Mouse (Mus musculus): ENCODE results near the gene Necap2. TPM values are rescaled to one million over a fixed set of nuclear protein-coding genes. Genes with fewer than 3 reads are reported as not detected.

Gene Necap2
- polyA plus RNA-seq, 1 experiment from 2014 or later: 87.1 TPM

- Histone ChIP-seq H3K4me1 (replicated peaks) (no peaks in the 10 kb centered on the region), H3K27me3 (no peaks in the 10 kb centered on the region), H3K9me3 (no peaks in the 10 kb centered on the region), H3K4me3 (replicated peaks) (no peak overlapping the region), H3K36me3 (peaks cover 91% of the 10 kb centered on the region), H3K27ac (peak overlapping the region; percentile 29; the same call in 1 of the 2 replicates), H3K9ac (replicated peaks) (0 out of 2 replicates have a peak overlapping the region, but pooled peaks have one; percentile 8), H3K4me2 (no peak overlapping the region)
- 83% methylated on average over 27 of the region's 27 CpGs for WGBS
- no peak for ATAC-seq (ENCODE audit: insufficient number of reproducible peaks, insufficient read depth, low FRiP score, low TSS enrichment, low read depth)
These were observed 44.3 kb downstream of the Necap2 start for GRCm38 (mm10) chr4:141033606-141034549.

DNA sequence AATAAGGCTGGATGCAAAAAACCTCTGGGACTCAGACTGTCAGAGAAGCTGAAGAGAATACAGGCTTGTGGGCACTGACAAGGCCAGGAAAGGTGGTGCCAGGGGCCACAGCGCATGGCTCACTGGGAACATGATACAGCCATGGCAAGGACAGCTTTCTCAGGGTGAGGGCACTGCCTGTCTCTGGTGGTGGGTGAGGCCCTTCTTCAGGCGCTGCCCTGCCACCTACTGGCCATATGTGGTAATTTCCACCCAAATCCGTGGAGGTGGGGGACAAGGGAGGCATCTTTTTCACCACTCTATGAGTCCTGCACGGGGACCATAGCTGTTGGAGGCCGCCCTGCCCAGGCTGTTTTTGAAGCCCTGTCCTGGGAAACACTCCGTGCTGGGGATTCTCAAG is 46.4 kb downstream of the Necap2 start:
- peaks cover 88% of the 10 kb centered on the region for H3K36me3 ChIP-seq
- no peaks in the 10 kb centered on the region for H3K27me3 ChIP-seq
- no peaks in the 10 kb centered on the region for H3K9me3 ChIP-seq
- WGBS: 20% methylated on average over 6 of the region's 6 CpGs
- no peak overlapping the region for H3K27ac ChIP-seq
- H3K4me3 ChIP-seq (replicated peaks): no peak overlapping the region
- no peak for ATAC-seq (ENCODE audit: insufficient number of reproducible peaks, insufficient read depth, low FRiP score, low TSS enrichment, low read depth)
- H3K4me1 ChIP-seq (replicated peaks): no peaks in the 10 kb centered on the region
- no peak overlapping the region for H3K4me2 ChIP-seq
- no peak overlapping the region for H3K9ac ChIP-seq (replicated peaks)

DNA sequence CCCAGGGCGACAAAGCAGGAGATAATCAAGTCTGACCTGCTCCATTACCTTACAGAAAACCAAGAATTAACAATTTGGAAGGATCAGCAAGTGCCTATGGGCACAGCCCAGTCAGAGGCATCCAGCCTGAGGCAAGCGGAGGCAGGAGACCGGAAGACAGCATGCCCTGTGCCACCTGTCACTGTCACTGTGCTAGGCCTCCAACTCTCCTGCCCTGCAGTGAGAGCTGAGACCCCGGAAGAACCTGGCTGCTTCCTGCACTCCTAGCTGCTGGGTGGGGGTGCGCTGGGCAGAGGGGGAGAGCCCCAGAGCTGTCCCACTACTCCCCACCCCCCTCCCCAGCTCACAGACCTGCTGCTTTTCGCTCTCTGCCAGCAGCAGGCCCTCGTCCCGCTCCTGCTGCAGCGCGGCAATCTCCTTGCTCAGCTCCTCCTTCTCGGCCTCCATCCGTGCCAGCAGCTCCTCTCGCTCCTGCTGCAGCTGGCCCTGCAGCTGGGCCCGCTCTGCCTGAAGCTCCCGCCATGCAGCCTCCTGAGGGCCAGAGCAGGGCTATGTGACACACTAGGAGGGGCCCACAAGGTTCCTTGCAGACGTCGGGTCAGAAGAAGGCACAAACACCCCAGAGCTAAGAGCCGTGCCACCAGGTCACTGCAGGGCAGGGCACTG is 47.5 kb downstream of the Necap2 start:
- H3K36me3 ChIP-seq: peaks cover 88% of the 10 kb centered on the region
- no peak for ATAC-seq (ENCODE audit: insufficient number of reproducible peaks, insufficient read depth, low FRiP score, low TSS enrichment, low read depth)
- H3K27me3 ChIP-seq: no peaks in the 10 kb centered on the region
- WGBS: 84% methylated on average over 18 of the region's 18 CpGs
- H3K9ac ChIP-seq (replicated peaks): no peak overlapping the region
- no peak overlapping the region for H3K27ac ChIP-seq
- no peak overlapping the region for H3K4me2 ChIP-seq
- H3K9me3 ChIP-seq: no peaks in the 10 kb centered on the region
- H3K4me3 ChIP-seq (replicated peaks): no peak overlapping the region
- H3K4me1 ChIP-seq (replicated peaks): no peaks in the 10 kb centered on the region

DNA sequence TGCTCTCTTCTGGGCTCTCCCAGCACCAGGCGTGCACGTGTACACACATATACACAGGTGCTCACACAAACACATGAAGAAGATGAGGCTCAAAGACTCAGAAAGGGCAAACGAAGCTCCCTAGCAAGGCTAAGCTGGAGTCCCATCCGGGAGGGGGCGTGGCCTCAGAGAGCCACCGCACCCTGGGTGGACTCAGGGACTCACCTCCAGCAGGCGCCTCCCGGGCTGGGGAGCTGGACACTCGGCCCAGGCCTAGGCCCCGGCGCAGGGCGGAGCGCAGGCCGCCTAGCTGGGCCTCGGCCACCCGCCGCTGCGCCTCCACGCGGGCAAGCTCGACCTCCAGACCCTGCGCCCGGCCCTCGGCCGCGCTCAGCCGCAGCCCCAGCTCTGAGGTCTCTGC is 53.2 kb downstream of the Necap2 start:
- Histone ChIP-seq H3K27me3 (no peaks in the 10 kb centered on the region), H3K36me3 (peaks cover 61% of the 10 kb centered on the region), H3K4me2 (no peak overlapping the region), H3K9ac (replicated peaks) (no peak overlapping the region; the same call in 1 of the 2 replicates), H3K4me3 (replicated peaks) (no peak overlapping the region), H3K9me3 (no peaks in the 10 kb centered on the region), H3K27ac (no peak overlapping the region), H3K4me1 (replicated peaks) (peaks cover 23% of the 10 kb centered on the region)
- 80% methylated on average over 27 of the region's 27 CpGs for WGBS
- no peak for ATAC-seq (ENCODE audit: insufficient number of reproducible peaks, insufficient read depth, low FRiP score, low TSS enrichment, low read depth)

DNA sequence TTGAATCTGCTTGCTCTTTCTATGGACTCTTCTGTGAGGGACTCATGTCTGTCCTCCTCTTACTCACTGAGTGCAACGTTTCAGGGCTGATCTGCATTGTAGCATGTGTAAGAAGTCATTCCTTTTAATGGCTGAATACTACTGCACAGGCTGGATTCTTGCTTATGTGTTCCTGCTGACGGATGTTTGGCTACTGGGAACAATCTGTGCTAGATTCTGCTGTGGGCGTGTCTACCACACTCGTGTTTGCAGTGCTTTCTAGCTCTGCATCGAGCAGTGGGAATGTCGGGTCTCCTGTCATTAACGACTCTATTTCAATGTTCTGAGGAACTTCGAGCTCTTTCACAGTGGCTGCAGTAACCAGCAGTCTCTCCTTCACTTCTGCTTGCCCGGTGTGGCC is 54.1 kb downstream of the Necap2 start:
- no peak overlapping the region for H3K9ac ChIP-seq (replicated peaks)
- peaks cover 61% of the 10 kb centered on the region for H3K36me3 ChIP-seq
- no peak overlapping the region for H3K4me2 ChIP-seq
- no peak overlapping the region for H3K4me3 ChIP-seq (replicated peaks)
- WGBS: 71% methylated on average over 9 of the region's 9 CpGs
- peaks cover 33% of the 10 kb centered on the region for H3K4me1 ChIP-seq (replicated peaks)
- H3K9me3 ChIP-seq: no peaks in the 10 kb centered on the region
- H3K27me3 ChIP-seq: no peaks in the 10 kb centered on the region
- H3K27ac ChIP-seq: 0 out of 2 replicates have a peak overlapping the region, but pooled peaks have one; percentile 36
- ATAC-seq (ENCODE audit: insufficient number of reproducible peaks, insufficient read depth, low FRiP score, low TSS enrichment, low read depth): no peak

GRCm38 (mm10) chr4:141021614-141021929 is 56.6 kb downstream of the Necap2 start:
- H3K9ac ChIP-seq (replicated peaks): peak overlapping the region; percentile 42; the same call in 1 of the 2 replicates
- H3K27ac ChIP-seq: peak overlapping the region; percentile 97
- no peak overlapping the region for H3K4me2 ChIP-seq
- ATAC-seq (ENCODE audit: insufficient number of reproducible peaks, insufficient read depth, low FRiP score, low TSS enrichment, low read depth): no peak
- no peaks in the 10 kb centered on the region for H3K9me3 ChIP-seq
- peaks cover 63% of the 10 kb centered on the region for H3K36me3 ChIP-seq
- H3K4me3 ChIP-seq (replicated peaks): no peak overlapping the region
- 68% methylated on average over 11 of the region's 11 CpGs for WGBS
- no peaks in the 10 kb centered on the region for H3K27me3 ChIP-seq
- H3K4me1 ChIP-seq (replicated peaks): peaks cover 38% of the 10 kb centered on the region

DNA sequence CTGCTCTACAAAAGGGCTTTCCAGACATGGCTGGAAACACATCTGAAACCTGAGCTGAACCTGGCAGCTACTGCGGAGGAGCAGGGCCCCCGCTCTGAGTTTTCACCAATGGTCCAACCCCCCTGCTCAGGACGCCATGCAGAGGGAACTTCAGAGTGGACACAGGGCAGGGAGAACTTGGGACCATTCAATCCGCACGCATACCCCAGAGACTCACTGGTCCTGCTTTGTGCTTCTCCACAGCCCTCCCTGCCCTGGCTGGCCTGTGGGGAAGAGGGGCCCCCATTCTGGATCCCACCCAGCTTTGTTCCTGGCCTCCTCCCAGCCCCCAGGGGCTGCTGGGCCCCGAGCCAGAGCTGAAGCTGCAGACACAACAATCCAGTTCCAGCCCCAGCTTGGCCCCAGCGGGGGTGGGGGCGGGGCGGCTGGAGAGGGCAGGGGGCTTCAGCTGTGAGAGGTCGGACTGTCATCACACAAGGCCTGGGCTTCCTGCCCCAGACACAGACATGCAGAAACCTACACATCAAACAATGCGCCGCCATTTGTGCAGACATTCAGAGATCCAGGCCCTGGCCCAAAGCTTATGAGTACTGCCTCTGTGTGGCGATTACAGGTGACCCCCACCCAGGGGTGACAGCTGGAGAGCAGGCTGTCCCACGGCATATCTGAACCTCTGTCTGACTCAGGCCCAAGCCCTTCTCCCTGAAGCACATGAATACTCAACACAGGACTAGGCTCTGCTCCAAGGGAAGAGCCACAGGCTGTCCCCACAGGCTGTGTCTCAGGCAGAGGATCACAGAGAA is 57.1 kb downstream of the Necap2 start:
- ATAC-seq (ENCODE audit: insufficient number of reproducible peaks, insufficient read depth, low FRiP score, low TSS enrichment, low read depth): peak; percentile 54
- peak overlapping the region; percentile 42 for H3K9ac ChIP-seq (replicated peaks)
- peaks cover 38% of the 10 kb centered on the region for H3K4me1 ChIP-seq (replicated peaks)
- WGBS: 23% methylated on average over 14 of the region's 14 CpGs
- peak overlapping the region; percentile 43 for H3K4me2 ChIP-seq
- H3K27ac ChIP-seq: peak overlapping the region; percentile 97
- H3K36me3 ChIP-seq: peaks cover 63% of the 10 kb centered on the region
- H3K4me3 ChIP-seq (replicated peaks): no peak overlapping the region; the same call in 1 of the 2 replicates
- H3K27me3 ChIP-seq: no peaks in the 10 kb centered on the region
- H3K9me3 ChIP-seq: no peaks in the 10 kb centered on the region

GRCm38 (mm10) chr4:141020220-141020619 is 57.9 kb downstream of the Necap2 start:
- Histone ChIP-seq H3K36me3 (peaks cover 63% of the 10 kb centered on the region), H3K4me2 (peak overlapping the region; percentile 43), H3K9ac (replicated peaks) (peak overlapping the region; percentile 42), H3K9me3 (no peaks in the 10 kb centered on the region), H3K27ac (peak overlapping the region; percentile 97), H3K4me1 (replicated peaks) (peaks cover 40% of the 10 kb centered on the region), H3K27me3 (no peaks in the 10 kb centered on the region), H3K4me3 (replicated peaks) (no peak overlapping the region)
- ATAC-seq (ENCODE audit: insufficient number of reproducible peaks, insufficient read depth, low FRiP score, low TSS enrichment, low read depth): no peak
- 85% methylated on average over 17 of the region's 17 CpGs for whole genome bisulfite sequencing

DNA sequence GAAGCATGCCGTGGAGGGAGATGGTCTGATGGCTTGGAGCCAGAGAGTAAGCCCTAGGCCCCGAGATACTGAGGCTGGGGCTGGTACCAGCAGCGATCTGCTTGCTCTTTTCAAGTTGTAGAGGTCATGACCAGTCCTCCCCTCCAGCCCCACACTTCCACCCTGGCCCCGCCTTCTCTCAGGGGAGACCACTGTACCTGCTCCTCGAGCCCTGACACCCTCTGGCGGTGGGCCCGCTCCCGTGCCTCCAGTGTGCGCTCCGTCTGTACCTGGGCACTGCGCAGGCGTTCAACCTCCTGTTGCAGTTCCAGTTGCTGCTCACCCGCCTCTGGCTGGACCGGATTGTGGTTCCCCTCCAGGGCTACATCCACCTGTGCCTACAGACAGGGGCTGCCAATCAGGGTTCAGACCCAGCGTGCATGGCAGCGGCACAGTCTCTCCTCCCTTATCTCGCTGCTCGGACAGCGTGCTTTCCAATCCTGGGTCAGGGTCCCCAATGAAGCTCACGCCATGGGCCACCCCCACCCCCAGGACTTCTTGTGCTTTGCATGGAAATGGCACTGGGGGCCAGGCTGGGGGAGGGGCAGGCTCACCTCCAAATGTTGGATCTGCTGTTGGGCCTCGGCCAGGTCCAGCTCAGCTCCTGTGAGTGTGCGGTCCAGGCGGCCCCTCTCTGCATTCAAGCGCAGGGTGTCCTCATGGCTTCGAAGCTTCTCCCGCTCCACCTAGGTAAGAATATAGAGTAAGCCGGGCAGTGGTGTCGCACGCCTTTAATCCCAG is 60.3 kb downstream of the Necap2 start:
- 81% methylated on average over 29 of the region's 29 CpGs for WGBS

More for the DNA sequence above, 60.3 kb downstream of the Necap2 start:
- Histone ChIP-seq H3K27me3 (no peaks in the 10 kb centered on the region), H3K4me3 (replicated peaks) (no peak overlapping the region), H3K9ac (replicated peaks) (no peak overlapping the region), H3K4me2 (no peak overlapping the region), H3K36me3 (peaks cover 74% of the 10 kb centered on the region), H3K9me3 (no peaks in the 10 kb centered on the region), H3K27ac (peak overlapping the region; percentile 26), H3K4me1 (replicated peaks) (peaks cover 40% of the 10 kb centered on the region)
- no peak for ATAC-seq (ENCODE audit: insufficient number of reproducible peaks, insufficient read depth, low FRiP score, low TSS enrichment, low read depth)

Measured in limb, embryonic 12.5 days (tissue).